Mouse (Mus musculus) cerebellum, adult 2 months (tissue): Measurements from ENCODE around the gene Orc2.

ENCODE experiments used
- CTCF ChIP-seq: fragments of 200-500 bp; IDR thresholded peaks from 2 replicates; pipeline ENCODE4 v1.5.1; 2011; ENCODE audit warnings: low read depth, mild to moderate bottlenecking, control low read depth, low read length, moderate library complexity, borderline replicate concordance; ENCODE audit not compliant: insufficient read depth
- POLR2A ChIP-seq: fragments of 200-500 bp; IDR thresholded peaks from 2 replicates; pipeline ENCODE4 v1.6.1; 2011; ENCODE audit warnings: low read length, control low read depth, borderline replicate concordance; ENCODE audit not compliant: insufficient read depth

DNA sequence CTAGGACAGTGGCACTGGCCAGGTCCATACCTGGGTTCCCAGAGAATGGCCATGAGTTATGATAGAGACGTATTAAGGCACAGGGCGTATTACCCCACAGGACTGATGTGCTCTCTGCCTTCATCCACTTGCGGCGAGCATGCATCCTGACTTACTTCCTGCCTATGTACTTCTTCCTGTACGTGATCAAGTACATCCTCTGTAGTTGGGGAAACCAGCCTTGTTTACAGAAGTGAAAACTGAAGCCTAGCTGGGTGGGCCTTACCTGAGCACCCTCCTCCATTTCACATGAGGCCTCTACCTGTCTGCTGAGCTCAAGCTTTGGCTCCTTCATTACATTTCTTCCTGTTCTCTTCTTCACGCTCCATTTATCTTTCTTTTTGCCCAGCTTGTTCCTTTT lies 50.6 kb downstream of the Orc2 start:
- no peak for TF ChIP-seq POLR2A
- no peak for TF ChIP-seq CTCF
